Mouse (Mus musculus) cerebellum, adult (tissue): ENCODE measurements around the gene Grk6.

Experiments
- ATAC-seq: cut with Nextera tagmentation; 2 replicates; pipeline ENCODE4 v1.9.2; 2017; ENCODE audit warnings: mild to moderate bottlenecking, moderate library complexity, mixed read lengths; ENCODE audit not compliant: insufficient number of reproducible peaks, low FRiP score, low TSS enrichment

Grk6 gene

DNA sequence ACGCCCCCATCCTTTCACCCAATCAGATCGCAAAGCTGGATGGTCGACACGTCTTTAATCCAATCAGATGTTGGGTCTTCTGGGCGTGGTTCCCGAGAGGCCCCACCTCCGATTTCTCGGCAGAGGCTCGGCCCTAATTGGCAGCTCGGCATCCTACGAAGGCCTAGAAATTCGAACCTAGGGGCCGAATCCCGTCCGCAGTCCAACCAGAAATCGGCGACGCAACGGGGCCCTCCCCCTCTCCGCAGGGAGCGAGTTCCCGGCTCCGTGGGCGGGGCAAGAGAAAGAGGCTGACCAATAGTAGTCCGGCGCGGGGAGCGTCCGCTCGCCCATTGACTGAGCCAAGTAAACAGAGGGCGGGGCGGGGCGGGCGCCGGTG lies at the start of gene Grk6:
TSS of gene Grk6 (plus strand) at position 136 of the 379 bp plus-strand sequence.
- ATAC-seq = peak; percentile 95

DNA sequence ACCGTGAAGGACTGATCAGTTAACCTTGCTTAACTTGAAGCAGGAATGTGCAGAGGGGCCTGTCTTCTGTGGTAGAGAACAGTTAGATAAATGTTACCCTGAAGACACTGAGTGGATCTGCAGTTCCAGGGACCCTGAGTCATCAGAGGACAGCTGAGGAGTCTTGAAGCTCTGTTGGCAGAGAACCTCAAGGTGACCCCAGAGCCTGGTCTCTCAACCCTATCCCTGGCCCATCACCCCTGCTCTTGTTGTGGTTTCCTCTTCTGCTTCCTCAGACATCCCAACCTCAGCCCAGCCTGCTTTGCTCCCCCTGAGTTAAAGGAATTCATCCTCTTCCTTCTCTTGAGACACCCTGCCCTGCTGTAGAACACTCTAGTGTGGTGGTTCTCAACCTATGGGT lies 46.8 kb upstream of the Grk6 start, which contains the start of gene Slc34a1:
TSS of gene Slc34a1 (plus strand) at position 100 of the 400 bp plus-strand sequence.
- ATAC-seq = no peak

DNA sequence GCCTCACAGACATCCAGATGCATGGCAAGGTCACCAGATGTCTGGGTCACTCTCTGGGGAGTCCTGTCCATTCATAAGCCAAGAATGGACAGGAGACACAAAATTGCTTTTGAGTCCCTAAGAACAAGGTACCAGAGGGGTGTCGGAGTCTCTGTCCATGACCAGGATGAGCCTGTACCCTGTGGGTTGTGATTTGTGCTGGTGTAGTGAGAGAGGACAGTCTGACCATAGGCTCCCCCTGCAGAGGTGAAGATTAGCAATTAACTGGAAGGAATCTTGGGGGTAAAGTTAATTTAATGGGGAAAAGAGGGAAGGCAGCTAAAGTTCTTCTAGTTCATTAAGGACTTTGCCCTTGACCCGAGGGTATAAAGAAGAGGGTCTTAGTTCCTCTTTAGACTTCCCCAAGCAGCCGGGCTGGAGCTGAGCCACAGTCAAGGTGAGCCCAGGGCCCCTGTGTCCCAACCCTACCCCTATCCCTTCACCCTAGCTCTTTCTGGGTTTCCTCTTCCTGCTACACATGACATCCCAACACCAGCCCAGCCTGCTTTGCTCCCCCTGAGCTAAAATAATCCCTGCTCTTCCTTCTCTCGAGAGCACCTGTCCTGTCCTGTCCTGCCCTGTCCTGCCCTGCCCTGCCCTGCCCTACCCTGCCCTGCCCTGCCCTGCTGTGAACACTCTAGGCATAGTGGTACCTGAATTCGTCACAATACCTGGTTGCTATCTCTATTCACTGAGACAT lies 45.4 kb upstream of the Grk6 start:
- no peak for ATAC-seq

DNA sequence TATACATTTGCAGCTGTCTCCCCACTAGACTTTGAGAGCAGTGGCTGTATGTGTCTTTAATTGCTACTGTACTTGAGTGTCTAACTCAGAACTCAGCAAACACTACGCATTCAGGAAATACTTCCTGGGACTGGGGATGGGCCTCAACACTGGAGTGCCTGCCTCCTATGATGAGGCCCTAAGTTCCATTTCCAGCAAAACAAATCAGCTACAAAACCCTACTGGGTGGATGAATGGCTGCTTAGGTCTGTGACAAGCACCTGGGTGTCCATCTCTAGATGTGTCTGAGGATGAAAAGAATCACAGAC lies 44.9 kb upstream of the Grk6 start:
- ATAC-seq = no peak

DNA sequence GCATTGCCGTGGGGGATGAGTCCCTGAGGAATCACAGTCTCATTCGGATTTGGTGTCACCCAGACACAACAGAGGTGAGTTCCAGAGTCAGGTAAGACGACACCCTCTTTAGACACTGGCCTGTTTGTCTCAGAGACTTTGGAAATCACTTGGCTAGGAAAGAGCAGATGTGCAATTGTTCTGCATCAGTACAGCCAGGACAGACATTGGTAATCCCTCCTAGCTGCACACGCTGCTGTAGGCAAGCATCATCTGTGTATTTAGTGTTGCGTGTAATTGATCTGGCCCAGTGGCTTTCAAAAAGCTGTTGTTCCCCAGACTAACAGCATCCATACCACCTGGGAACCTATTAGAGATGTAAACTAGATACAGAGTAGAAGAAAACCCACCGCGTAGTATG lies 41.6 kb upstream of the Grk6 start:
- ATAC-seq = no peak

DNA sequence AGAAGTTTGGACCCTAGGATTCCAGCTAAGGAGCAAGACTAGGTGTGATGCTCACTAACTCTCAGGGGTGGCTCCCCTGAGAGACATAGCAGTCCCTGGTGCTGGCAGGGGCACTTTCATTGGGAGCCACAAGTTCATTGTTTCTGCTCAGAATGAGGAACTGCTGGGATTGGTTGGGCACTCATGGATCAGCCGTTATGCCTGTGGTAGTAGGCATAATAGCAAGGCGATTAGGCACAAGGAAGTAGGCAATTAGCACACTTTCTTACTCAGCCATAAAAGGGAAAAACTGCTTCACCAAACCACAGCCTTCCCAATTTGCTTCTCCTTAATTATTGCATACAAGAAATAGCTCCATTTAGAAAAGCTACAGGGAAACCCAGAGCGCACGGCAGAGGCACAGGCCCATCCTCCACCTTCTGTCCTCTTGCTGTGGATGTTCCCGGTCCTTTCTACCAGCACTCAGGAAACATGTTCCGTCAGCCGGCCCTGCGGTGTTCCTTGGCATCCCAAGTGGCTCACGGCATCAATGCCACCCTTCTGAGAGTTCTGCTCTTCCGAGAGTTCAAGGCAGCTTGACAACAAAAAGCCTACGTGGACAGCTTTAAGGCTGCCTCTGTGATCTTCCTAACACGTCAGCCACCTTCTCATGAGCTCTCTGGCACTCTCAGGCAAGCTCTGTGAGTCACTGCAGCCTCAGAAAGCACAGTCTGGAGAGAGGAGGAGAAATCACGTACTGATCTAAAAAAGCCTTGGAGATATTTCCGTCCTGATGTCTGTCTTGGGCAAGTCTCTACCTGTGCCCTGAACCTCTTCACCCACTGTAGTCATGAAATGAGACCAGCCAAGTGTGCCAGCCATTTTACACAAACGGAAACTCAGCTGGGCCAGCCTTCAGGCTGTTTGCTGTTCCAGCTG lies 40.7 kb upstream of the Grk6 start:
- no peak for ATAC-seq

DNA sequence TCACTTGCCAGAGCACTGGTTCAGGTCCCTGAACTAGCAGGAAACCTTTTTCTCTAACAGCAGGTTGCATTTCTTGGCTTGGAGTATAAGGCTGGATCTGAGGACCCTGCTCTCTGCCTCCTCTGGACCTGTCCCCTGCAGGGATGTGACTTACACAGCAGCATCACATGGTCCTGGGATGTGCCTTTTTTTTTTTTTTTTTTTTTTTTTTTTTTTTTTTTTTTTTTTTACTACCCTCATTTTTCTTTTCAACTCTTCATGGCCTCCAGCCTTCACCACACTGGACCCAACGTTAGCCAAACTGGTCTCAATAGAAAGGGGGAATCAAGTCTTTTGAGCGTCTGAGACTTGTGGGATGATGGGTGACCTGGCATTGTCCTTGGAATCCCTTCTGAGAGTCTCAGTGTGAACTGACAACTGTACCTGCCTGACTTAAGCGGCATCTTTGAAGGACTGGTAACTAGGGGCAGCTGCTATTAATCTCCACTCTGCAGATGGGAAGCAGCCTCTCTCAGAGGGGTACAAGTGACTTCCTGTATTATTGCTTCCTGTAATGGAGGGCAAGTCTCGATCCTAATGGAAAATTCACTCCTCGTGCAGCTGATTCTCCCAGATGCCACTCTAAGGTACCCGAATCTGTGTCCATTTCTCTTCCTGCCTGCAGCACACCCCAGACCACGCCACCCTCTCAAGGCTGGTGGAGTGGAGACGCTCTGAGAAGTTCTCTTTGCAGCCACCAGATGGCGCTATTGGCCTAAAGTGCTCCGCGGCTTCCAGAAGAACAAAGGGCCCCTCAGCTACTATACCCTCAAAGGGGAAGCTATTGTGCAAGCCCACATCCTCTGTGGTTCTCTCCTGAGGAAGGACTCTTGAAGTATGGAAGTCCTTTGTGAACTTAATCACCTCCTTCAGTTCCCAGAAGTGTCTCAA lies 39.8 kb upstream of the Grk6 start:
- ATAC-seq = peak; percentile 45; the same call in 1 of the 2 replicates

DNA sequence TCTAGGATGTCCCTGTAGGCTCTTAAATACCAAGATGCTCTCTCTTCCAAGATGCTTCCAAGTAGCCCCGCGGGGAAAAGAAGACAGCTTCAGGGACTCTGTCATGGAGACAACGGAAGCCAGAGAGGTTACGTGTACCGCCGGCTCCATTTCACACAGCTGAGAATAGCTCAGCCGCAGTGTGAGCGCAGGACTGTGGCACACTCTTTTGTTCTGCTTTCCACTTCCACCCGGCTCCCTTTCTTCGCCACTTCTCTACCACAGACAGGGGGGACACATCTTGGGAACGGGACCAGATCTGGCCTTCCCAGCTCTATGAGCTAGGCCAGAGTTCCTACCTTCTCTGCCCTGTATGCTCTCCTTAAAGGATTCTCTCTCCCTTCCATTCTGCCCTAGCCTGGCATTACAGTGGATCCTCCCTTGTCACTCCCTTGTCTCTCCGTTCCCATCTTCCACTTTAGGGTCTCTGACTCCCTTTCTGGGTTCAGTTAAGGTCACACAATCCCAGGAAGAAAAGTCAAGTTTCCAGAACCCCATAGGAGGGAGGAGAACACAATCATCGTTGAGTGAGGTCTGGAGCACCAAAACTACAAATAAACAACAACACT lies 39.0 kb upstream of the Grk6 start:
- no peak for ATAC-seq

DNA sequence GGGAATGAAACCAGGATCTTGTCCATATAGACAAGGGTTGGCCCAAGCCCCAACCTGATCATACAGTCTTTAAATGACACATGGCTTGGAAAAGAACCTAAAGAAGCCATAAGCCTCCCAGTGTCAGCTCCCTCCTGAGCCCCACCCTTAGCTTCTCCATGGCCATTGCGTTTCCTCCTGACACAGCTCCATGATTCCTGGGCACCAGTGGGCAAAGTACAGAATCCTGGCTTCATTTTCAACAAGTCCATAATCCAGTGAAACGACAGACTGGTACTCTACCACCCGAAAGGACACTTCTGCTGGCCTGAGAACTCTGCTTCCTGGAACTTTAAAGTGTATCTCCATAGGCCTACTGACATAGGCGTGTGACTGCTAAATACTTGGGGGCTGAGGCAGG lies 37.5 kb upstream of the Grk6 start:
- no peak for ATAC-seq

DNA sequence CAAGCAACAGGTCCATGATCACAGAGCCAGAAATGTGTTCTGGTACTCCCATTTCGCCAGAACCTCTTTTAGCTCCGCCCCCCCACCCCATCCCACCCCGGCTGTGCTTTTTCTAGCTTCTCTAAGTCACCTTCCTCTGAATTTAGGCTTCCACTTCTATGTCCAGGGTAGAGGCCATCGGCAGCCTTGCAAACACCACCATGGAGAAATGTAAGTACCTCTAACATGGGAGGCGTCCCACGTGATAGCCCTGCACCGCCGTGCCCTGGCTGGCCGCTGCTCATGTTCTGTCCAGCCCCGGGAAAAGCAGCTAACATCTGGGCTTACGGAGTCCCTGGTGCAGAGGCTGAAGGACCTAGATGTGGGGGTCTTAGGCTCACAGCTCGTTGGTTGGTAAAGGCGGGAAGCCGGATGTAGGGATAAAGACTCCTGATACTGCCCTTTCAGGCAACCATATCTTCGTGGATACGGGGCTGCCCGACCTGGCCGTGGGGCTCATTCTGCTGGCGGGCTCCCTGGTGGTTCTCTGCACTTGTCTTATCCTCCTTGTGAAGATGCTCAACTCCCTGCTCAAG lies 36.2 kb upstream of the Grk6 start:
- ATAC-seq = no peak

DNA sequence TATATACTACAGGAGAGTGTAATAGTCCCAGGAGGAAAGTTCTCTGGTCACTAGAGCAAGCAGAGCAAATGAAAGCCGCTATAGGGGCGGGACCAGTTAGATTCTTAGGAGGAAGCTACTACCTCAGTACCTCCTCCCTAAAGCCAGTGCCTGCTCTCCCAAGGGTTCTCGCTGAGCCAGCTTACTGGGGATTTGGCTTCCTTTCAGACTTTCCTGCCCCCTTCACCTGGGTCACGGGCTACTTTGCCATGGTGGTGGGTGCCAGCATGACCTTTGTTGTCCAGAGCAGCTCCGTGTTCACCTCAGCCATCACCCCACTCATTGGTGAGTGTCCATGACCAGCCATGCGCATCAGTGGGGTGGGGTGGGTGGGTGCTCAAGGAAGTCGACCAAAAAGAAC lies 33.0 kb upstream of the Grk6 start:
- ATAC-seq = no peak

DNA sequence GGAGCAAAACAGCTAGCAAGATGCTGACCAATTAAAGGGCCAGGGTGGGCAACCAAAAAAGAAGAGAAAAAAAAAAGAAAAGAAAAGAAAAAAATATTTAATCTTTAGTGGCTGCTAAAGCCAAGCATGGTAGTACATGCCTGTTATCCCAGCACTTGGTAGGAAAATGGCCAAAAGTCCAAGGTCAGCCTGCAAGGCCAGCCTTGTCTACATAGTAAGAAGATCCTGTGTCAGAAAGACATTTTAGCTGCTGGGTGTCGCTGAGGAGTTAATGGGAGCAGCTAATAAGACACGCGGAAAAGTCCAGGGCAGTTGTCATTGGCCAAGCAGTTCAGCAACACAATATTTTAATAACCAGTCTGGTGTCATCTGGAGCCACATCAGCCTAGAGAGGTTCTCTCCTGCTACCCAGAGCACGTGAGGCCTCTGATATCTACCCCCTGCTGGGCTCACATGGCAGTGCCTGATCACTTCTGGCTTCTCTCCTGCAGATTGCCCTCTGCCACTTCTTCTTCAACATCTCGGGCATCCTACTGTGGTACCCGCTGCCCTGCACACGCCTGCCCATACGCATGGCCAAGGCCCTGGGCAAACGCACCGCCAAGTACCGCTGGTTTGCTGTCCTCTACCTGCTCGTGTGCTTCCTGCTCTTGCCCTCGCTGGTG lies 32.1 kb upstream of the Grk6 start:
- ATAC-seq = no peak

DNA sequence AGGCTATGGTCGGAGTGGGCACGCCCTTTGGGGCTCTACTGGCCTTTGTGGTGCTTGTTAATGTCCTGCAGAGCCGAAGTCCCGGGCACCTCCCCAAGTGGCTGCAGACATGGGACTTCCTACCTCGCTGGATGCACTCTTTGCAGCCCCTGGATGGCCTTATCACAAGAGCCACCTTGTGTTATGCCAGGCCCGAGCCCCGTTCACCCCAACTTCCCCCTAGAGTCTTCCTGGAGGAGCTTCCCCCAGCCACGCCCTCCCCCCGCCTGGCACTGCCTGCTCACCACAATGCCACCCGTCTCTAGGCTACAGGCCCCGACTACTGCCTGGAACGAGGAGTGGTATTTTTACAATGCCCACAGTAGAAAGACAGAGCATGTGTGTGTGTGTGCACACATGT lies 31.5 kb upstream of the Grk6 start:
- ATAC-seq = no peak

DNA sequence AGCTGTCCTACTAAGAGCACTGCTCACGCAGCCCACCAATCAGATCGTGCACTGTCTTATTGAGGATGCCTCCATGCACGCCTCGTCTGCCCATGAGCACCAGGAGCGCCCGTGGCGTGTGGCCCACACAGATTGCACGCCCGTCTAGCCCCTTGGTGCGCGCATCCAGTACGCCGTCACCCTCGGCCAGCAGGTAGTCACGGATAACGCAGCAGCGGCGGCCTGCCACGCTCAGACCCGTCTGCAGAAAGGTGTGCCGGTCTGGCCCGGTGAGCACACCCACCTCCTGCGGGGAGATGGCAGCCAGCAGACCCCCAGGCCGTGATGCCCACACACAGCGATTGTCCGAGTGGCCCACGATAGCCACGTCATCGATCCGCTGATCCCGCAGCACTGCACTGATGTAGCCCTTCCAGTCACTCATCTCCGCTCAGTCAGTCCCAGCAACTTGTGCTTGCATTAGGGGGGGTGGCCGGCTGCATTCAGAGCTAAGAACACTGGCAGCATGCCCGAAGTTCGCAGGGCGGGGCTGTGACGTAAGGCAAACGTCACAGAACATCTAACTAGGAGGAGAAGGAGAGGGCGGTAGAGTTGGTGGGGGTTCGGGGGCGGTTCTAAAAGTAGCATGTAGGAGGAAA lies 30.0 kb upstream of the Grk6 start, which contains the start of gene Pfn3:
TSS of gene Pfn3 (minus strand) at position 490 of the 638 bp plus-strand sequence.
- ATAC-seq = no peak

DNA sequence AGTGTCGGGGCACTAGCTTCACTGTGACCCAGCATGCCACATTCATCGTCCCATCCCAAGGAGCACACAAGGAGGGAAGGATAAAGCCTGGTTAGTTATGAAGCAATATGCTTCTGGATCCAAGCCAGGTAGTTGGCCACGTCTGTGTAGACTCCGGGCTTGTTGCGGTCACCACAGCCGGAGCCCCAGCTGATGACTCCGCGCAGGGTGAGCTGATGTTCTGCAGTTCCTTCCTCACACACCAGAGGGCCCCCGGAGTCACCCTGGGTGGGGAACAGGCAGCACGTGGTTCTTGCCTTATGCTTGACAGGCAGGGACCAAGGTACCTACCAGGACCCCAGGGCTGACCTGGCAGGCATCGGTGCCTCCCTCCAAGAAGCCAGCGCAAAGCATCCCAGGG lies 26.9 kb upstream of the Grk6 start:
- peak; percentile 80 for ATAC-seq

DNA sequence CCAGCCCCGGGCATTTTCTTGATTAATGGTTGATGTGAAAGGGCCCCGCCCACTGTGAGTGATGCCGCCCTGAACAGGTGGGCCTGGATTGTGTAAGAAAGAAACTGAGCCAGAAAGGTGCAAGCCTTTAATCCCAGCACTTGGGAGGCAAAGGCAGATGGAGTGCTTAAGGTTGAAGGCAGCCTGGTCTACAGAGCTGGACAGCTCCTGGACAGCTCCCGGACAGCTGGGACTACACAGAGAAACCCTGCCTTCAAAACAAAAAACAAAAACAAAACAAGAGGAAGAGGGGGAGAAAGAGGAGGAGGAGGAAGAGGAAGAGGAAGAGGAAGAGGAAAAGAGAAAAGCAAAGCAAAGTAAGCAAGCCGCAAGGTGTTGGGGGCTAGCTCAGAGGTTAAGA lies 25.7 kb upstream of the Grk6 start:
- ATAC-seq = no peak

DNA sequence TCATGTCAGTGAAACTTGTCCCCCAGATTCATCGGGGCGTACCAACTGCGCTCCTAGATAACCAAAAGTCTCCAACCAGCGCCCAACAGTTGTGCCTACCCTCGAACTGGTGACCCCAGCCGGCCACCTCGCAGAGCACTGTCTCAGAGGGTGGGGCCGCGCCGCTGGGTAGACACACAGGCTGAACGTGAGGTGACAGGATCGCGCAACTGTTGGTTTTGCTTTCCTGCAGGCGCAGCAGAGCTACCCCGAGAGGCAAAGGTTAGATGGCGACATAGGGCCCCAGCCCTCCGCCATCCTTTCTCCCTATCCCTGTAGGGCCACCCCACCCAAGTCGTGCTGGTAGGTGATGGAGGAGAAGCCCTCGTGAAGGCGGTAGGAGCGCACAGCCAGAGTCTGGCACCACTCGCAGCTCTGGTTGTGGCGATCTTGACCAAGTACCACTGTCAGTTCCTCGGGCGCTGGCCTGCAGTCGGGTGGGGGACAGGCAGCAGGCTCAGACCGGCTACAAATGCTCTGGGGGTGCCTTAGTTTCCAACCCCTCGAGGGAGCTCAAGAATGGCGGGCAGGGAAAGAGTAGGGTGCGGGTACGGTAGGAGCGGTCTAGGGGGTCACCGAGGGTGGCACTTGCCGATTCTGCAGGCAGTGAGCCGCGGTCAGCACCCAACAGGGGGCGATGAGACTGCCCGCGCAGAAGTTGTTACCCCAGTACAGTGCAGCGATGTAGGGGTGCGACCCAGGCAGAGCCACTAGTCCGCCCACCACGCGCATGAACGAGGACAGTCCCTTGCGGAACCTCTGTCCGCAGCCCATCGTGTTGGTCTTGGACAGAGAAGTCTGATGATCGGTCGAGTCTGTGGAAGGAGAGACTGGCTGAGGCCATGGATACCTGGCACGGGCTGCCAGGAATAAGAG lies 24.6 kb upstream of the Grk6 start:
- ATAC-seq = no peak
